Mouse (Mus musculus) urinary bladder, postnatal 36 days (tissue): ENCODE measurements around the gene Heph.
"Not testable (repeated sequence)": the region's sequence is repeated elsewhere in the genome, so short reads cannot be mapped to it uniquely, and the experiment has no call there.

ENCODE experiments used
- DNase-seq, 2 experiments: peaks; one replicate each; pipeline ENCODE4 v3.0.0; 2022; ENCODE audit warnings: low spot score in 2 of 2, mixed read lengths in 1 of 2

Heph gene

GRCm38 (mm10) chrX:96455149-96455548, at the start of gene Heph:
Gene Heph, plus strand, starts transcription at chrX:96455359.
- no peak for DNase-seq

- not testable (repeated sequence) for DNase-seq
Measured at GRCm38 (mm10) chrX:96415351-96415750, 39.8 kb upstream of the Heph start.

DNA sequence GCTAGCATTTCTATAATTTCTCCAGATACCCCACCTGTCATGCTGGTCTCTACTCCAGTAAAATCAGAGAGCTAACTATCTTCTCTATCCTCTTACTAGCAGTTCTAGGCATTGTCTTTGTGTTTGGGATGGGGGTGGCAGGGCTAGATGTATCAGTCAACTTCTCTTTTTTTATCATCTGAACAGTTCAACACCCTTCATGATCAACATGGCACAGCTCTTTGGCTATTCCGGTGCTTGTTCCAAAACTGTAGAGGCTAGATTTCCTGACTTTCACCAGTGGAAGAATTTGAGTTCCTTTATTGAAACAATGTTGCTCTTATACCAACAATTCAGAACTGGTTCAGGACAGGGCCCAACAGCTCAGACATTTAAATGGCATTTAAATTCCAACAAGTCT, 38.2 kb upstream of the Heph start:
- no peak for DNase-seq

DNA sequence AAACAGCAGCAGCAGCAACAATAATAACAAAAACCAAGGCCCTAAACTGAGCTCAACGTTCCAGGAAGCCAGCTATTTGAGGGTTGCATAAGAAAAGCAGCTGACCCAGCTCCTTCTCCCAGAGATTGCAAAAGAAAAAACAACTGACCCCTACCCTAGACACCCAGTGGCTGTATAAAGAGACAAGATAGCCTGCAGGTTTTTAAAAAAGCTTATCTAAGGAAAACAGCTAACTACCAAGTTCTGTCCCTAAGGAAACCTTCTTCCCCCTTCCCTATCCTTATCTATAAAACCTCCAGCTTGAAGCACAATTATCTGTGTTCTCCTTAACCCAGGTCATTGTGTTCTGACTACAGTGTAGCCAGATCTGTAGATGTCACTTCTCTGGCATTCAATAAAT, 37.4 kb upstream of the Heph start:
- DNase-seq = no peak

DNA sequence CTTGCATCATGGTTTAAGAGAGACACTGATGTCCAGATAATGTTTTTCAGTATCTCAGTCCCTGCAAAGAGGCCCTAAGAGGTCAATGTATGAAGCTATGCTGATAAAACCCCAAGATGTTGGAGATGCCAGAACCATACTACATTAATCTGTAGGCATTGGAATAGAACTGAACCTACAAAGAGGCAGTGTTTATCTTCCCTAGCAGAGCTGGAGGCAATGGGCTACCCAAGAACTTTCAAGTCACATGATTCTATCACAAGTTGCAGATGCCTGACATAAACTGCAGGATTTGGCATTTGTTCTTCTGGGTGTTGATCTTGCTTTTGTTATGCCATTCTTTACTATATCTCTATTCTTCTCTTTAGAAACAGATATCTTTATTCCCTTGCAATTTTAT, 35.8 kb upstream of the Heph start:
- no peak for DNase-seq

- DNase-seq = peak in 1 of 2 experiments; percentile 1
Measured at GRCm38 (mm10) chrX:96456201-96456963, 1.2 kb downstream of the Heph start, which contains the start of gene Hsf3. Gene Hsf3, minus strand, starts transcription at chrX:96456294.

DNA sequence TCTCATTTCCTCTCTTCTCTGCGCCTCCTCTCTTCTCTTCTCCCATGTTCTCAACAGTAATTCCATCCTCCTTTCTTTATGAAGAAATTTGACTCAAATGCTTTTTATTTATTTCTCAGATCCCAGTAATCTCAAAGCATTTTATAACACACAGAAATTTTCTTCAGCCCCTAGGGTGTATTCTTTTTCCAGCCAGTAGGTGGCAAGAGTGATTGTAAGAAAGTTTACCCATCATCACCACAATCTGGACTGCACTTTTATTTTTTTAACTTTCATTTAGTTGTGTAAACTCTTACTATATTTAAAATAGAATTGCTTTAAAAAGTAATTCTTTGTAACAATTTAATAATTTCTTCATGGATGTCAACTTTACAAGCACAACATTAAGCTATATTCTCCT, 46.4 kb downstream of the Heph start:
- DNase-seq = no peak
